Mouse (Mus musculus) embryonic fibroblast, embryonic 13.5 days (primary cell): ENCODE data around the gene Hoxb4.

Experiments used
- CTCF ChIP-seq: IDR thresholded peaks from 2 replicates; pipeline ENCODE4 v1.5.1; 2011; ENCODE audit warnings: mild to moderate bottlenecking, control low read depth, low read length, moderate library complexity, borderline replicate concordance; ENCODE audit not compliant: insufficient read depth
- POLR2A ChIP-seq: IDR thresholded peaks from 2 replicates; pipeline ENCODE4 v1.6.1; 2011; ENCODE audit warnings: low read depth, mild to moderate bottlenecking, control low read depth, low read length, moderate library complexity

- no peak for TF ChIP-seq CTCF
- no peak for TF ChIP-seq POLR2A
Observed at GRCm38 (mm10) chr11:96287411-96287810, 30.7 kb upstream of the Hoxb4 start.
